Comparison of ENCODE assay signal across 7 mouse cellular contexts in genomic region chr10:62217196-62217595, GRCm38 (mm10). TPM values are rescaled to one million over a fixed set of nuclear protein-coding genes. Genes with fewer than 3 reads are reported as not detected.
DNase-seq lines count a peak whose midpoint lies in the region; ATAC-seq lines count a peak whose summit lies in the region.

No protein-coding gene starts in this region.

- no peak overlapping the region for H3K9ac ChIP-seq in heart, embryonic 12.5 days
- H3K9ac ChIP-seq in kidney, embryonic 16.5 days (replicated peaks; ENCODE audit: low read length), result 0 out of 2 replicates have a peak overlapping the region, but pooled peaks have one; percentile 3

- H3K27me3 ChIP-seq in heart, embryonic 12.5 days (replicated peaks), result no peaks in the 10 kb centered on the region
- no peaks in the 10 kb centered on the region for H3K27me3 ChIP-seq in kidney, embryonic 16.5 days (ENCODE audit: insufficient read depth, low read length)
- H3K27me3 ChIP-seq in midbrain, embryonic 10.5 days (ENCODE audit: low read depth, poor library complexity, severe bottlenecking), result no peaks in the 10 kb centered on the region

- no peak overlapping the region for H3K4me2 ChIP-seq in heart, embryonic 12.5 days
- H3K4me2 ChIP-seq in kidney, embryonic 16.5 days (replicated peaks; ENCODE audit: low read depth, low read length), result 0 out of 2 replicates have a peak overlapping the region, but pooled peaks have one; percentile 4

- peak overlapping the region; percentile 49; the same call in 1 of the 2 replicates for H3K27ac ChIP-seq in heart, embryonic 12.5 days (ENCODE audit: poor library complexity, severe bottlenecking)
- H3K27ac ChIP-seq in kidney, embryonic 16.5 days (ENCODE audit: low read length), result peak overlapping the region; percentile 86
- H3K27ac ChIP-seq in midbrain, embryonic 10.5 days (replicated peaks), result peak overlapping the region; percentile 68

- ATAC-seq in heart, embryonic 12.5 days (ENCODE audit: insufficient number of reproducible peaks, low FRiP score), result peak; percentile 26; the same call in 1 of the 2 replicates
- ATAC-seq in kidney, embryonic 16.5 days (ENCODE audit: low FRiP score, low TSS enrichment), result 0 out of 2 replicates have a peak, but pooled peaks have one; percentile 19

- DNase-seq in embryo, embryonic 11 days, result peak; percentile 33
- DNase-seq in midbrain, embryonic 10.5 days (ENCODE audit: low spot score), result peak; percentile 37
- no peak for DNase-seq in testis, postnatal 10 days (ENCODE audit: low spot score)
- DNase-seq in urinary bladder, postnatal 14 days (ENCODE audit: low spot score), result no peak
- DNase-seq in urinary bladder, postnatal 10 days (ENCODE audit: low spot score), result no peak

- WGBS in heart, embryonic 12.5 days, result 53% methylated on average over 8 of the region's 8 CpGs
- 64% methylated on average over 8 of the region's 8 CpGs for WGBS in kidney, embryonic 16.5 days
- WGBS in midbrain, embryonic 10.5 days, result 51% methylated on average over 8 of the region's 8 CpGs

- H3K4me1 ChIP-seq in heart, embryonic 12.5 days (replicated peaks), result peaks cover 20% of the 10 kb centered on the region
- H3K4me1 ChIP-seq in kidney, embryonic 16.5 days (ENCODE audit: insufficient read depth, low read length), result peaks cover 40% of the 10 kb centered on the region
- peaks cover 15% of the 10 kb centered on the region for H3K4me1 ChIP-seq in midbrain, embryonic 10.5 days

- no peak overlapping the region for H3K4me3 ChIP-seq in heart, embryonic 12.5 days
- H3K4me3 ChIP-seq in kidney, embryonic 16.5 days (ENCODE audit: low read length), result no peak overlapping the region
- no peak overlapping the region for H3K4me3 ChIP-seq in midbrain, embryonic 10.5 days

- no peaks in the 10 kb centered on the region for H3K36me3 ChIP-seq in heart, embryonic 12.5 days
- no peaks in the 10 kb centered on the region for H3K36me3 ChIP-seq in kidney, embryonic 16.5 days (ENCODE audit: insufficient read depth, low read length)
- H3K36me3 ChIP-seq in midbrain, embryonic 10.5 days, result no peaks in the 10 kb centered on the region

- no peaks in the 10 kb centered on the region for H3K9me3 ChIP-seq in heart, embryonic 12.5 days (replicated peaks)
- H3K9me3 ChIP-seq in kidney, embryonic 16.5 days (ENCODE audit: low read length), result no peaks in the 10 kb centered on the region
- H3K9me3 ChIP-seq in midbrain, embryonic 10.5 days (replicated peaks), result no peaks in the 10 kb centered on the region

RNA-seq across cellular contexts. Expression of gene Tspan15, which starts 13.9 kb away (rescaled TPM):
- 5.6 and 5.7 TPM in 2 replicates for polyA plus RNA-seq in heart, embryonic 12.5 days (2016; fragmentation: Nextera tagmentation; extraction: Ambion mirVana)
- 69.5 and 78.7 TPM in 2 replicates for polyA plus RNA-seq in kidney, embryonic 16.5 days (2015; fragmentation: Nextera tagmentation; extraction: Ambion mirVana)
- 16.1 and 18.9 TPM in 2 replicates for polyA plus RNA-seq in midbrain, embryonic 10.5 days (2016; fragmentation: Nextera tagmentation; extraction: Ambion mirVana)

RNA-seq across cellular contexts. Expression of gene Tacr2, which starts 35.0 kb away (rescaled TPM):
- polyA plus RNA-seq in heart, embryonic 12.5 days (2016; fragmentation: Nextera tagmentation; extraction: Ambion mirVana), result not detected in 2 replicates
- polyA plus RNA-seq in kidney, embryonic 16.5 days (2015; fragmentation: Nextera tagmentation; extraction: Ambion mirVana), result 0.15 and 0.22 TPM in 2 replicates
- not detected in 2 replicates for polyA plus RNA-seq in midbrain, embryonic 10.5 days (2016; fragmentation: Nextera tagmentation; extraction: Ambion mirVana)

Comparison
In these comparisons a context has a peak if more than half of its experiments do, and no peak if none do; other contexts are left out.
1. DNase-seq: peak in embryo, embryonic 11 days (single experiment) and midbrain, embryonic 10.5 days (single experiment); none in testis, postnatal 10 days (single experiment), urinary bladder, postnatal 14 days (single experiment) and urinary bladder, postnatal 10 days (single experiment).
2. Peak in every context shown above with its lines, with median percentiles within 50 percentile points of each other: H3K27ac ChIP-seq.